Mouse (Mus musculus) hindbrain, embryonic 13.5 days (tissue): ENCODE data around the gene Rgs10. TPM values are rescaled to one million over a fixed set of nuclear protein-coding genes. Genes with fewer than 3 reads are reported as not detected.

Source experiments
- ATAC-seq: fragments of 200-750 bp; cut with Nextera tagmentation; 2 replicates; pipeline ENCODE4 v1.8.0; 2017; ENCODE audit warnings: moderate TSS enrichment; ENCODE audit not compliant: low FRiP score
- H3K27ac ChIP-seq: fragments of 300-500 bp; sonication (generic); 2 replicates; pipeline ENCODE4 v1.5.1; 2015; ENCODE audit warnings: inconsistent platforms, mild to moderate bottlenecking, moderate library complexity
- H3K27me3 ChIP-seq: fragments of 300-500 bp; sonication (generic); 2 replicates; pipeline ENCODE4 v1.6.1; 2015; ENCODE audit warnings: mild to moderate bottlenecking, inconsistent platforms
- H3K36me3 ChIP-seq: fragments of 300-500 bp; sonication (generic); 2 replicates; pipeline ENCODE4 v1.6.1; 2015; ENCODE audit warnings: mild to moderate bottlenecking, inconsistent platforms
- H3K4me1 ChIP-seq: fragments of 300-500 bp; sonication (generic); replicated peaks from 2 replicates; pipeline ENCODE4 v1.6.1; 2015; ENCODE audit warnings: inconsistent platforms
- H3K4me2 ChIP-seq: fragments of 300-500 bp; sonication (generic); 2 replicates; pipeline ENCODE4 v1.6.1; 2015; ENCODE audit warnings: inconsistent platforms, mild to moderate bottlenecking, moderate library complexity
- H3K4me3 ChIP-seq: fragments of 300-500 bp; sonication (generic); 2 replicates; pipeline ENCODE4 v1.5.1; 2015; ENCODE audit warnings: mild to moderate bottlenecking, inconsistent platforms
- H3K9ac ChIP-seq: fragments of 300-500 bp; sonication (generic); 2 replicates; pipeline ENCODE4 v1.6.1; 2015; ENCODE audit warnings: mild to moderate bottlenecking, inconsistent platforms
- H3K9me3 ChIP-seq: fragments of 300-500 bp; sonication (generic); 2 replicates; pipeline ENCODE4 v1.6.1; 2016; ENCODE audit warnings: inconsistent platforms
- WGBS: fragments of 180-500 bp; shearing (Covaris S2); methylation state at CpG from one replicate; pipeline ENCODE4 v1.1.7; 2015; 5-methylcytosine and 5-hydroxymethylcytosine counted together
- polyA plus RNA-seq: library from polyadenylated mRNA; unstranded; fragments of >200 nt; fragmentation: Nextera tagmentation; extraction: Ambion mirVana; gene quantifications from 2 replicates; pipeline ENCODE4 v1.2.1, GENCODE M21; 2015

Rgs10 gene
- polyA plus RNA-seq, 1 experiment from 2014 or later: 40.2 TPM

GRCm38 (mm10) chr7:128365096-128365715 lies 53.4 kb downstream of the Rgs10 start:
- no peaks in the 10 kb centered on the region for H3K9me3 ChIP-seq
- 58% methylated on average over 4 of the region's 4 CpGs for WGBS
- no peaks in the 10 kb centered on the region for H3K36me3 ChIP-seq
- H3K4me3 ChIP-seq: no peak overlapping the region
- peaks cover 4% of the 10 kb centered on the region for H3K4me1 ChIP-seq
- no peak overlapping the region for H3K4me2 ChIP-seq
- H3K9ac ChIP-seq: no peak overlapping the region
- H3K27me3 ChIP-seq: no peaks in the 10 kb centered on the region
- H3K27ac ChIP-seq: no peak overlapping the region
- ATAC-seq: no peak

- 96% methylated on average over 11 of the region's 11 CpGs for WGBS
- no peaks in the 10 kb centered on the region for H3K27me3 ChIP-seq
- ATAC-seq: no peak
Measured at GRCm38 (mm10) chr7:128364526-128364925, 54.0 kb downstream of the Rgs10 start.

GRCm38 (mm10) chr7:128363806-128364205 lies 54.8 kb downstream of the Rgs10 start:
- Histone ChIP-seq H3K9ac (no peak overlapping the region), H3K27me3 (no peaks in the 10 kb centered on the region), H3K27ac (no peak overlapping the region), H3K4me1 (peaks cover 4% of the 10 kb centered on the region), H3K4me2 (no peak overlapping the region), H3K36me3 (no peaks in the 10 kb centered on the region), H3K9me3 (no peaks in the 10 kb centered on the region), H3K4me3 (no peak overlapping the region)
- WGBS: 81% methylated on average over 10 of the region's 10 CpGs
- no peak for ATAC-seq

More at GRCm38 (mm10) chr7:128364526-128364925, 54.0 kb downstream of the Rgs10 start:
- Histone ChIP-seq H3K9me3 (no peaks in the 10 kb centered on the region), H3K27ac (no peak overlapping the region), H3K4me2 (no peak overlapping the region), H3K9ac (no peak overlapping the region), H3K4me1 (peaks cover 4% of the 10 kb centered on the region), H3K4me3 (no peak overlapping the region), H3K36me3 (no peaks in the 10 kb centered on the region)

GRCm38 (mm10) chr7:128362916-128363315 lies 55.6 kb downstream of the Rgs10 start:
- no peak for ATAC-seq
- Histone ChIP-seq H3K4me2 (no peak overlapping the region), H3K27me3 (no peaks in the 10 kb centered on the region), H3K36me3 (no peaks in the 10 kb centered on the region), H3K4me1 (peaks cover 4% of the 10 kb centered on the region), H3K9me3 (no peaks in the 10 kb centered on the region), H3K27ac (no peak overlapping the region), H3K4me3 (no peak overlapping the region), H3K9ac (no peak overlapping the region)
- 79% methylated on average over 4 of the region's 4 CpGs for WGBS

GRCm38 (mm10) chr7:128359741-128360140 lies 58.8 kb downstream of the Rgs10 start:
- 88% methylated on average over 9 of the region's 9 CpGs for WGBS
- no peaks in the 10 kb centered on the region for H3K4me1 ChIP-seq
- no peaks in the 10 kb centered on the region for H3K36me3 ChIP-seq
- no peaks in the 10 kb centered on the region for H3K27me3 ChIP-seq
- no peaks in the 10 kb centered on the region for H3K9me3 ChIP-seq
- ATAC-seq: no peak
- H3K4me2 ChIP-seq: no peak overlapping the region
- H3K4me3 ChIP-seq: no peak overlapping the region
- H3K27ac ChIP-seq: no peak overlapping the region
- no peak overlapping the region for H3K9ac ChIP-seq

- Histone ChIP-seq H3K9ac (no peak overlapping the region), H3K36me3 (no peaks in the 10 kb centered on the region), H3K4me2 (no peak overlapping the region), H3K4me1 (no peaks in the 10 kb centered on the region), H3K27ac (no peak overlapping the region), H3K27me3 (no peaks in the 10 kb centered on the region), H3K4me3 (no peak overlapping the region), H3K9me3 (no peaks in the 10 kb centered on the region)
- no peak for ATAC-seq
- 80% methylated on average over 7 of the region's 7 CpGs for WGBS
Measured at GRCm38 (mm10) chr7:128359164-128359563, 59.4 kb downstream of the Rgs10 start.

- H3K27ac ChIP-seq: no peak overlapping the region
- no peaks in the 10 kb centered on the region for H3K9me3 ChIP-seq
- no peak for ATAC-seq
- no peaks in the 10 kb centered on the region for H3K36me3 ChIP-seq
- no peak overlapping the region for H3K4me2 ChIP-seq
- no peaks in the 10 kb centered on the region for H3K4me1 ChIP-seq
- H3K4me3 ChIP-seq: no peak overlapping the region
- H3K27me3 ChIP-seq: no peaks in the 10 kb centered on the region
- H3K9ac ChIP-seq: no peak overlapping the region
- 86% methylated on average over 9 of the region's 9 CpGs for WGBS
Measured at GRCm38 (mm10) chr7:128358741-128359140, 59.8 kb downstream of the Rgs10 start.

- Histone ChIP-seq H3K27me3 (no peaks in the 10 kb centered on the region), H3K4me1 (no peaks in the 10 kb centered on the region), H3K36me3 (no peaks in the 10 kb centered on the region), H3K9me3 (no peaks in the 10 kb centered on the region), H3K27ac (no peak overlapping the region), H3K9ac (no peak overlapping the region), H3K4me2 (no peak overlapping the region), H3K4me3 (no peak overlapping the region)
- no peak for ATAC-seq
- WGBS: 74% methylated on average over 9 of the region's 9 CpGs
Measured at GRCm38 (mm10) chr7:128356868-128357755, 61.4 kb downstream of the Rgs10 start.

- Histone ChIP-seq H3K4me2 (no peak overlapping the region), H3K27ac (no peak overlapping the region), H3K4me1 (no peaks in the 10 kb centered on the region), H3K9ac (no peak overlapping the region), H3K4me3 (no peak overlapping the region), H3K9me3 (no peaks in the 10 kb centered on the region), H3K27me3 (no peaks in the 10 kb centered on the region), H3K36me3 (no peaks in the 10 kb centered on the region)
- 91% methylated on average over 5 of the region's 5 CpGs for WGBS
- no peak for ATAC-seq
Measured at GRCm38 (mm10) chr7:128355463-128355862, 63.1 kb downstream of the Rgs10 start.

GRCm38 (mm10) chr7:128352721-128353120 lies 65.8 kb downstream of the Rgs10 start:
- no peak for ATAC-seq
- 67% methylated on average over 3 of the region's 3 CpGs for WGBS
- H3K4me1 ChIP-seq: peaks cover 8% of the 10 kb centered on the region
- H3K9me3 ChIP-seq: no peaks in the 10 kb centered on the region
- no peak overlapping the region for H3K4me2 ChIP-seq
- H3K27me3 ChIP-seq: no peaks in the 10 kb centered on the region
- no peak overlapping the region for H3K27ac ChIP-seq
- H3K4me3 ChIP-seq: no peak overlapping the region
- no peaks in the 10 kb centered on the region for H3K36me3 ChIP-seq
- no peak overlapping the region for H3K9ac ChIP-seq

- WGBS: 57% methylated on average over 3 of the region's 5 CpGs
- Histone ChIP-seq H3K9me3 (no peaks in the 10 kb centered on the region), H3K4me1 (peaks cover 8% of the 10 kb centered on the region), H3K27me3 (no peaks in the 10 kb centered on the region), H3K9ac (no peak overlapping the region), H3K36me3 (no peaks in the 10 kb centered on the region), H3K27ac (no peak overlapping the region), H3K4me2 (no peak overlapping the region), H3K4me3 (no peak overlapping the region)
- ATAC-seq: no peak
Measured at GRCm38 (mm10) chr7:128351176-128351575, 67.4 kb downstream of the Rgs10 start.

GRCm38 (mm10) chr7:128350316-128350715 lies 68.2 kb downstream of the Rgs10 start:
- Histone ChIP-seq H3K27me3 (no peaks in the 10 kb centered on the region), H3K36me3 (no peaks in the 10 kb centered on the region), H3K9ac (no peak overlapping the region), H3K27ac (no peak overlapping the region), H3K9me3 (no peaks in the 10 kb centered on the region), H3K4me1 (peaks cover 8% of the 10 kb centered on the region), H3K4me3 (no peak overlapping the region), H3K4me2 (no peak overlapping the region)
- WGBS: 86% methylated on average over 7 of the region's 7 CpGs
- no peak for ATAC-seq

GRCm38 (mm10) chr7:128349751-128350150 lies 68.8 kb downstream of the Rgs10 start:
- no peak for ATAC-seq

More at GRCm38 (mm10) chr7:128349751-128350150, 68.8 kb downstream of the Rgs10 start:
- no peaks in the 10 kb centered on the region for H3K9me3 ChIP-seq
- no peak overlapping the region for H3K27ac ChIP-seq
- 58% methylated on average over 4 of the region's 4 CpGs for WGBS
- H3K9ac ChIP-seq: no peak overlapping the region
- peaks cover 8% of the 10 kb centered on the region for H3K4me1 ChIP-seq
- H3K4me3 ChIP-seq: no peak overlapping the region
- no peak overlapping the region for H3K4me2 ChIP-seq
- H3K27me3 ChIP-seq: no peaks in the 10 kb centered on the region
- no peaks in the 10 kb centered on the region for H3K36me3 ChIP-seq
